Mouse (Mus musculus): ENCODE measurements around the gene Slc16a5.
"Not testable (repeated sequence)": the region's sequence is repeated elsewhere in the genome, so short reads cannot be mapped to it uniquely, and the experiment has no call there.

Slc16a5 gene

GRCm38 (mm10) chr11:115447321-115447885 is 14.9 kb upstream of the Slc16a5 start:
- intact Hi-C loops (cut with DNase I) = no loop called here

GRCm38 (mm10) chr11:115448075-115448474 is 14.2 kb upstream of the Slc16a5 start:
- intact Hi-C loops (cut with DNase I) = no loop called here

GRCm38 (mm10) chr11:115448998-115449397 is 13.3 kb upstream of the Slc16a5 start:
- intact Hi-C loops (cut with DNase I) = no loop called here

DNA sequence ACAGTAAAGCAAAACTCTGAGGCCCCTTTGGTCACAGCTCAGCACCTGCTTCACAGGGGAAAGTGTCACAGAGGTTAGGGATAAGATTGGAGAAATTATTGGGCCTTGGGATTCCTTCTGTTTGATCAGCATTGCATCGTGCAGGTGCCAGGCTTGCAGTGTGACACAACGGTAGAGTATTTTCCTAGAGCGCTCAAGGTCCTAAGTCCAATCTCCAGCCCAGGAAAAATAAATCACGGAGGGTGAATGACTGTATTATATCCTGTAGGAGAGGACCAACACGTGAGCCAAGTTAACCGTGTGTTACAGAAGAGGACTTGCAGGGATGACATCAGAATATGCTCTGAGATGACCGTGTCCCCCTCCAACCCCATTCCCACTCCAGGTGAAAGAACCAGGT is 12.1 kb upstream of the Slc16a5 start:
- intact Hi-C loops (cut with DNase I) = no loop called here

- intact Hi-C loops (cut with DNase I) = no loop called here
Measured at GRCm38 (mm10) chr11:115451781-115452241, 10.5 kb upstream of the Slc16a5 start.

DNA sequence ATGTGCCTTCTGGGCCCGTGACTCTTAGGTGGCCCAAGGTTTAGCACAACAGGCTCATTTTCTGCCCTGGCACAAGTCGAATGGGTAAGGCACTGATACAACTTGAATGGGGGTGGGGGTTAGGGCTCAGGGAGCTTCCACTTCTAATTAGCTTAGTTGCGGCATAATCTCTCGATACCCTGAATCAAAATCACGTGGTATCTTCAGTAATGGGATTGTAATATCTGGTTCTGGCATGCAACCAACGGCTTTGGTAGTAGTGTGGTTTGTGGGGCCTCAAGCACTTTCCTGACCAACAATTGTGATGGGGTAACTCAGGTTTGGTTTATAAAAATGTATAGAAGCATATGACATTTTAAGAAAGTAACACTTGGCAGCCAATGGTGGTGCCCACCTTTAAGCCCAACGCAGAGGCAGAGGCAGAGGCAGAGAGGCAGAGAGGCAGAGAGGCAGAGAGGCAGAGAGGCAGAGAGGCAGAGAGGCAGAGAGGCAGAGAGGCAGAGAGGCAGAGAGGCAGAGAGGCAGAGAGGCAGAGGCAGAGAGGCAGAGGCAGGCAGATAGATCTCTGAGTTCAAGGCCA is 9.9 kb upstream of the Slc16a5 start:
- intact Hi-C loops (cut with DNase I) = no loop called here

DNA sequence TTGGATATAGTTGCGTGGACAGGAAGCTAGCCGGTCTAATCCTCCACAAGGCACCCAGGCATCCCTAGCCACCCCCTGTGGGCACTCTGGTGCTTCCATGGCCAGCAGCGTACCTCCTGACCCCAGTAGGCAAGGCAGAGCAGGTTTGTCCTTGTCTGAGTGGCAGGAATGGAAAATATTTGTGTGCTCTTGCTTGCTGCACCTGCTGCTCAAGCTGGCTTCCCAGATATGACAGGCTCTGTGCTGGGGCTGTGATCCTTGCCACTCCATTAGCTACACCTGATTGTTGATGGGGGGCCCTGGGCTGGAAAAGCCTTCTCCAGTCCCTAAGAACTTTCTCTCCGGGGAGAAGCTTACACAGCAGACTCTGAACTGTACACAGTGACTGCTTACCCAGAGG is 9.0 kb upstream of the Slc16a5 start:
- intact Hi-C loops (cut with DNase I) = no loop called here

DNA sequence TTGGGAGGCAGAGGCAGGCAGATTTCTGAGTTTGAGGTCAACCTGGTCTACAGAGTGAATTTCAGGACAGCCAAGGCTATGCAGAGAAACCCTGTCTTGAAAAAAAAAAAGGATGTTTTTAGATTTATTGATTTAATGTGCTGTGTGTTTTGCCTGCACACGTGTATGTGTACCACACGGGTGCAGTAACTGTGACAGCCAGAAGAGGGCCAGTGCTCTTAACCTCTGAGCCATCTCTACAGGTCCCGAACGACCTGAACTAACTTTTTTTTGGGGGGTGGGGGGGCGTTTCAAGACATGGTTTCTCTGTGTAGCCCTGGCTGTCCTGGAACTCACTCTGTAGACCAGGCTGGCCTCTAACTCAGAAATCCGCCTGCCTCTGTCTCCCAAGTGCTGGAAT is 7.5 kb upstream of the Slc16a5 start:
- intact Hi-C loops (cut with DNase I) = not testable (repeated sequence)

DNA sequence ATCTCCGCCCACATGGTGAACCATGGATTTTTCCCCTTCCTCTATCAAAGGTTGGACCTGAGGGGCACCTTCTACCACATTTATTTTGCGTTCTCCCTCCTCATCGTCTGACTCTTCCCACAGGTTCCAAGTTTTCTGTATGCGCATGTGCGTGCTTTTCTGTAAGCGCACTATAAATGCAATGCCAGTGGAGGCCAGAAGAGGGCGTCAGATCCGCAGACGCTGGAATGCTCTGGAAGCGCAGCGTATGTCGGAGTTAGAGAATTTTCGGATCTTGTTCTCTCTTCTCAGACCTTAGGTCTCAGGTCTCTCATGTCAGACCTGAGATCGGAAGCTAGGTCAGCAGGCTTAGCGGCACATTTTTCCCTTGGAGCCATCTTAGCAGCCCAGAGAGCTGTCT is 6.7 kb upstream of the Slc16a5 start:
- intact Hi-C loops (cut with DNase I) = no loop called here

GRCm38 (mm10) chr11:115456182-115456581 is 6.1 kb upstream of the Slc16a5 start:
- intact Hi-C loops (cut with DNase I) = no loop called here

DNA sequence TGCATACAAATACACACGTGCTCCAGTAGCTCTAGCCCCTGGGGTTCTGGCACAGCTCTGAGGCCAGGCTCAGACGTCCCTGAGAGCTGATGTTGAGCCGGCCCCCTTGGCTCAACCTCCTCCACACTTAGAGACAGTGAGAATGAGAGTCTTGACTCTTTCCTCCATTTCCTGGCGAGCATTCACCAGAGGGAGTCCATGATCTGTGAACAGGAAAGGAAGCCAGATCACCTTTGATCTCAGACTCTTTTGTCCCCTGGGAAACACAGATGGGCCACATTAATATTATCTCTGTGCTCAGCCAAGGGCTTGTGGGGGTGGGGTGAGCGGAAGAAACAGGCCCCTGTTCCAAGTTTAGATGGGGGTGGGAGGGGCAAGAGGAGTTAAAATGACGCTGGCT is 4.9 kb upstream of the Slc16a5 start:
- intact Hi-C loops (cut with DNase I) = no loop called here

GRCm38 (mm10) chr11:115460976-115461375 is 1.3 kb upstream of the Slc16a5 start:
- intact Hi-C loops (cut with DNase I) = no loop called here

DNA sequence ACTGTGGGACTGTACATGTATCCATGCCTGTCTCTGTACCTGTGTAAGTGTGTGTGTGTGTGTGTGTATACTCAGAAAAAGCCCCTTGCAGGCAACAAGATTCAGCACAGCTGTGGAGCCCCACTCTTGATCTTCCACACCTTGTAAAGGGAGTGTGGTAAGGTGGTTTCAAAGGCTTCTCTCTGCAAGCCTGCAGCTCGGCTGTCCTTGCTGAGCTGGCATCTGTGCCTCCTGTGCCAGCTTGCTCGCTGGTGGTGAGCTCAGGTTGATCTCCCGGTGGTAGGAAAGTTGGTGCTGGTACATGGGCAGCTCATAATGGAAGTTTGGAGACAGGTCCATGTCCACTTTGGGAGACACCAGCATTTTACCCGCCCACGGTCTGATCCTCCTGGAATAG is 430 bp upstream of the Slc16a5 start:
- intact Hi-C loops (cut with DNase I) = no loop called here

DNA sequence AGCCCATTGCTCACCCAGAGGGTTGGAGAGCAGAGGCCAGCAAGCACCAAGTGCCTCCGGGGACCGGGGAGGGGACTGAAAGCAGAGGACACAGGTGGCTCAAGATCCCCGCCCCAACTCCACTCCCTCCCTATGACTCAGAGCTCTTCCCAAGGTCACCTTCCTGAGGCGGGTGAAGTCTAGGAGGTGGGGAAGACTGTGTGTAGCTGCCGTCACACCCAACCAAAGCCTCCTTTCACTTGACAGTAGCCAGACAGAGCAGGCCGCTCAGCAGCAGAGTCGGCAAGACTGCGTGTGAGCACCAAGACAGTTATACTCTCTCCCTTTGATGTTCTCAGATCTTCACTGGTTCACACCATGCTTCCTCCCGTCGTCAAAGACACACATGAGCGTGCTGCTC is 1.1 kb downstream of the Slc16a5 start:
- intact Hi-C loops (cut with DNase I) = no loop called here

DNA sequence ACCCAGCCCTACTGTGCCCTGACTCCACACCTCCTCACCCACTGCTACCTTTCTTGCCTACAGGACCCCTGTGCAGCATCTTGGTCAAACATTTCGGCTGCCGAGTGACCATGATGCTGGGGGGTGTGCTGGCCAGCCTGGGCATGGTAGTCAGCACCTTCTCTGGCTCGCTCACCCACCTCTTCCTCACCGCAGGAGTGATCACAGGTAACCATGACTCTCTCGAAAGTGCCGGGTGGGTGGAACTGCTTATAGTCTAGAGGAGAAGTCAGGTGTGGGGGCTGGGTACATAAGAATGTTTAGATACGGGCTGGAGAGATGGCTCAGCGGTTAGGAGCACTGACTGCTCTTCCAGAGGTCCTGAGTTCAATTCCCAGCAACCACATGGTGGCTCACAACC is 2.6 kb downstream of the Slc16a5 start:
- intact Hi-C loops (cut with DNase I) = no loop called here

GRCm38 (mm10) chr11:115467217-115467618 is 4.9 kb downstream of the Slc16a5 start:
- intact Hi-C loops (cut with DNase I) = no loop called here

DNA sequence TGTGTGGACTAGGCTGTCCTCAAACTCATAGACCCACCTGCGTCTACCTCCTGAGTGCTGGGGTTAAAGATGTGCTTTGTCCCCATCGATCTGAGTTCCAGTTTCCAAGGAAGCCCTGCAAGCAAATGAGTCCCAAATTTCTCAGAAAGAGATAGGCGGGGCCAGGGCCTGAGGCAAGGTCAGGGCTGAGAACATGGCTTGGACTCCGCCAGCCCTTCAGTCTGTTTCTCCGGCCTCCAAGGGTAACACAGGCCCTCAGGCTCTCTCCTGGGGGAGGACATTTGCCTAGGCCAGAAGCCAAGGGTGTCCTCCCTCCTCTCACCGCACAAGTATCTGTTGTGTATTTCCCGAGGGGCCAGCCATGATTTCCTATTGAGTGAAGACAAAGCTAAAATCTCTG is 9.9 kb downstream of the Slc16a5 start:
- intact Hi-C loops (cut with DNase I) = loop anchor here (2.0 kb wide), 1 partner anchor 43 kb away; no protein-coding TSS in a partner anchor

GRCm38 (mm10) chr11:115473626-115474275 is 11.5 kb downstream of the Slc16a5 start:
- intact Hi-C loops (cut with DNase I) = loop anchor here (1.0 to 2.0 kb wide), 2 partner anchors 45 to 116 kb away; no protein-coding TSS in a partner anchor

DNA sequence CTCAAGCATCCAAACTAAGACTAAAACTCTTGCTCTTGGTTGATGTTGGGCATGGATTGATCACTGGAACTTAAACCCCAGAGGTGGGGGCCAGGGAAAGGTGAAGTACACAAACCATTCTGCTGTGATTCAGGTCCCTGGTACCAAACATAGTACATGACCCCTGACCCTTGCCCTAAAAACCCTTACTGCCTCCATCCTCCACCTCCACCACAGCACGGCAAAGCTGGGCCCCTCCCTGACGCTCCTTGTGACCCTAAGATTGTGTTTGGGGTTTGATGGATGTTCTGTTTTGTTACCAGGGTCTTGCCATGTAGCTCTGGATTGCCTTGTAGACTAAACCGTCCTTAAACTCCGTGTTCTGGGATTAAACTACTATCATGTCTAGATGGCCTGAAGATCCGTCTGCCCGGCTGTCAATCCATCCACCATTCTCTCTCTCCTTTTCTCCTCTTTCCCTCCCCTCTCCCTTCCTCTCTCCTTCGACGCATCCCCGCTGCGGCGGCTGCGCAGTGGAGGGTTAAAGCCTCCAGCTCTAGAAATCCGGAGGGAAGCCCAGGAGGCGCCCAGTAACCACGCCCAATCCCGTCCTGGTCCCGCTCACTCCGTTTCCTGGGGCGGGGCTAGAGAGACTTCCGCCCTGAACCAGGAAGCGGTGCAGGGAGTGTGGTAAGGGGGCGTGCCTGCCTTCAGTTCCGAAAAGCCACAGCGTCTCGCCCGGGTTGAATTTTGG is 12.9 kb downstream of the Slc16a5 start, which contains the start of gene Armc7:
Gene Armc7 (plus strand): TSS at position 643 of the 733 bp plus-strand sequence.
- intact Hi-C loops (cut with DNase I) = no loop called here

GRCm38 (mm10) chr11:115475758-115476237 is 13.5 kb downstream of the Slc16a5 start:
- intact Hi-C loops (cut with DNase I) = no loop called here

- intact Hi-C loops (cut with DNase I) = not testable (repeated sequence)
Measured at GRCm38 (mm10) chr11:115476630-115477029, 14.4 kb downstream of the Slc16a5 start.

GRCm38 (mm10) chr11:115477388-115477787 is 15.1 kb downstream of the Slc16a5 start:
- intact Hi-C loops (cut with DNase I) = not testable (repeated sequence)
